8 mouse cellular contexts compared by ENCODE assay signal in genomic region chr2:93537385-93537967, GRCm38 (mm10). TPM values are rescaled to one million over a fixed set of nuclear protein-coding genes. Genes with fewer than 3 reads are reported as not detected.
DNase-seq lines count a peak whose midpoint lies in the region; TF ChIP-seq lines count a peak whose summit lies in the region.
"Had no signal": no experiment of that assay in that cellular context is flagged by ENCODE, and none has a peak within 500 bp of the region (broad histone marks: within the 10 kb centered on the region; RNA-seq: fewer than 3 reads in every experiment).

No protein-coding gene starts in this region.

- WGBS in lung, adult 2 months, result 63% methylated on average over 3 of the region's 3 CpGs

- H3K4me1 ChIP-seq in lung, adult 2 months (ENCODE audit: control insufficient read depth, insufficient read depth, low read length), result no peaks in the 10 kb centered on the region

- TF ChIP-seq POLR2A in lung, adult 2 months (IDR thresholded peaks at IDR 0.05; ENCODE audit: borderline replicate concordance, extremely low read depth, low read depth, low read length), result no peak
- TF ChIP-seq POLR2A in brain, embryonic 14.5 days (IDR thresholded peaks at IDR 0.05; ENCODE audit: borderline replicate concordance, extremely low read depth, insufficient read depth, insufficient read length, poor library complexity, severe bottlenecking), result no peak

- H3K4me3 ChIP-seq in lung, adult 2 months (replicated peaks; ENCODE audit: extremely low read depth, low read depth, low read length), result no peak overlapping the region

- 0 out of 2 replicates have a peak, but pooled peaks have one; percentile 29 for TF ChIP-seq CTCF in lung, adult 2 months (IDR thresholded peaks at IDR 0.05; ENCODE audit: insufficient read depth, low read length)
- peak; percentile 49; the same call in 1 of the 2 replicates for TF ChIP-seq CTCF in brain, embryonic 14.5 days (IDR thresholded peaks at IDR 0.05; ENCODE audit: borderline replicate concordance, extremely low read depth, insufficient read depth, insufficient read length)

- no peak for DNase-seq in lung, adult 2 months
- no peak for DNase-seq in lung, postnatal 36 days
- peak; percentile 44 for DNase-seq in brain, embryonic 14.5 days (ENCODE audit: low read depth)
- DNase-seq in induced T-regulatory cell, adult 2 months (ENCODE audit: low read depth), result peak; percentile 22
- peak; percentile 6 for DNase-seq in thymus, postnatal 0 days (ENCODE audit: low spot score)
- DNase-seq in gastrocnemius, postnatal 10 days, result no peak
- DNase-seq in right cerebral cortex, adult 18-20 months, result no peak
- DNase-seq: kidney, postnatal 36 days had no signal

RNA-seq across cellular contexts. Expression of gene Gm10803, which starts 22.9 kb away (rescaled TPM):
- not detected in 2 replicates for polyA plus RNA-seq in lung, adult 2 months (2012; rRNA removed)
- polyA plus RNA-seq in brain, embryonic 14.5 days (2012; rRNA removed), result not detected in 2 replicates
- not detected in 2 replicates for polyA plus RNA-seq in thymus, postnatal 0 days (2015; fragmentation: Nextera tagmentation; extraction: Ambion mirVana)
- total RNA-seq in gastrocnemius, postnatal 10 days (2021), result not detected

Comparison
In these comparisons a context has a peak if more than half of its experiments do, and no peak if none do; other contexts are left out.
1. DNase-seq: peak in brain, embryonic 14.5 days (single experiment), induced T-regulatory cell, adult 2 months (single experiment) and thymus, postnatal 0 days (single experiment); none in lung, adult 2 months (single experiment), lung, postnatal 36 days (single experiment), gastrocnemius, postnatal 10 days (single experiment) and right cerebral cortex, adult 18-20 months (single experiment).